Mouse (Mus musculus) bone marrow, adult 2 months (tissue): ENCODE data around the gene March9. TPM values are rescaled to one million over a fixed set of nuclear protein-coding genes. Genes with fewer than 3 reads are reported as not detected.
"Not testable (repeated sequence)": the region's sequence is repeated elsewhere in the genome, so short reads cannot be mapped to it uniquely, and the experiment has no call there.

Experiments used
- H3K27ac ChIP-seq: fragments of 200-500 bp; 2 replicates; pipeline ENCODE4 v1.5.1; 2012; ENCODE audit warnings: low read depth, mild to moderate bottlenecking, control low read depth, inconsistent platforms, low read length; ENCODE audit not compliant: control insufficient read depth, poor library complexity, insufficient read depth
- H3K4me1 ChIP-seq: fragments of 200-500 bp; 2 replicates; pipeline ENCODE4 v1.6.1; 2011; ENCODE audit warnings: low read length; ENCODE audit not compliant: control insufficient read depth, insufficient read depth
- H3K4me3 ChIP-seq: fragments of 200-500 bp; replicated peaks from 2 replicates; pipeline ENCODE3; 2011; ENCODE audit warnings: mild to moderate bottlenecking, low read depth, low read length, control low read depth; ENCODE audit not compliant: control insufficient read depth
- CTCF ChIP-seq: fragments of 200-500 bp; IDR thresholded peaks from 2 replicates; pipeline ENCODE4 v1.5.1; 2011; ENCODE audit warnings: low read length, control low read depth; ENCODE audit not compliant: control insufficient read depth, insufficient read depth
- POLR2A ChIP-seq: fragments of 200-500 bp; IDR thresholded peaks from 2 replicates; pipeline ENCODE4 v1.6.1; 2011; ENCODE audit warnings: low read depth, mild to moderate bottlenecking, control low read depth, low read length, borderline replicate concordance; ENCODE audit not compliant: control insufficient read depth
- WGBS: fragments of 180-500 bp; shearing (Covaris S2); methylation state at CpG from one replicate; pipeline ENCODE4 v1.1.7; 2018; 5-methylcytosine and 5-hydroxymethylcytosine counted together
- polyA plus RNA-seq: library from polyadenylated mRNA; stranded (reverse); fragments of >200 nt; gene quantifications from 2 replicates; pipeline ENCODE4 v1.2.4, GENCODE M21; 2011; ENCODE audit warnings: low replicate concordance; ENCODE audit not compliant: missing spikeins, insufficient read depth, insufficient read length

The March9 gene
- polyA plus RNA-seq, 1 experiment: 1.6 TPM

DNA sequence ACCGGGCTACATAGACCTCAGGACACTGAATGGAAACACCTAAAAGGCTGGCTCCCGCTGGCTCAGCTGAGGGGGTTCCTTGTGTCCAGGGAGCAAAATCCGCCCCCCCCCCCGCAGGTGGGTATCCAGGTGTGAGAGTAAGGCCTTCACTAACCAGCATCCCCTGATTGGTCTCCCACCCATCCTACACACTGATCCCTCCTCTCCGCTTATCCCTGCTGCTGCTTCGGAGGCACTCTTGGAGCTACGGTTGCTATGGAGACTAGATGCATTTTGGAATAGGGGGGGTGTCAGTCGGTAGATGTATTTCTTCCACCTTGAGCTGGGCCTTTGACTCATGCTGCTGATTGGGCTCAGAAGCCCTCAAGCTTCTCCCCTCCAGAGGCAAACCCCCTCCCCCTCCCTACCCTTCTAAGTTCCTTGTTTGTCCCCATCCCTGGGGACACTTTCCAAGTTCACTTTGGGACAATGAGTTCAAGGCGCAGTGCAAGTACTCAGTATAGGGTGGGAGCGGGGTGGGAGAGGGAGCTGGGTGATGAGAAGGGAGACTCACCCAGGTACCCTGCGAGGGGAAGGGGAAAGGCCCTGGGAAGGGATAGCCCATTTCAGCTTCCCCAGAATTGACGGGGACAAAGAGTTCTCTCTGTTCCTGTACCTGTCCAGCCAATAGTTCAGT, 18.2 kb upstream of the March9 start:
- Histone ChIP-seq H3K4me1 (no peaks in the 10 kb centered on the region; the same call in 1 of the 2 replicates), H3K27ac (no peak overlapping the region), H3K4me3 (no peak overlapping the region)
- no peak for TF ChIP-seq POLR2A
- 73% methylated on average over 12 of the region's 12 CpGs for WGBS

DNA sequence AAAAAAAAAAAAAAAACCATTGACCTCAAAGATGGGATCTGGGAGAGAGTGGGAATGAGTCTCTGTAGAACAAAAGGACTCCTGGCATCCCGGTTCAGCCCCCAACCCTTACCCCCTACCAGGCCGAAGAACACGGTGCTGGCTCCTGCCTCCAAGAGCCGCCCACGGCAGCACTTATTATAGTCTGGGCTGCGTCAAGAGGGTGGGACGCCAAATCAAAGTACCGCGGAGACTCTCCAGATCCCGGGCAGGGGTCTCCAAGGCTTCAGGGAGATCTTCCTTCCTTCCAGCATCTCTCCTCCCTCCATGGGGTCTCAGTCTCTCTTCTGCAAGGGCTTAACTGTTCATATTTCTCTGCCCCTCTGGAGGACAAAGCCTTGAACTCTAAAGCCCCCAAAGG, 17.5 kb upstream of the March9 start:
- no peaks in the 10 kb centered on the region; the same call in 1 of the 2 replicates for H3K4me1 ChIP-seq
- 80% methylated on average over 10 of the region's 10 CpGs for WGBS

DNA sequence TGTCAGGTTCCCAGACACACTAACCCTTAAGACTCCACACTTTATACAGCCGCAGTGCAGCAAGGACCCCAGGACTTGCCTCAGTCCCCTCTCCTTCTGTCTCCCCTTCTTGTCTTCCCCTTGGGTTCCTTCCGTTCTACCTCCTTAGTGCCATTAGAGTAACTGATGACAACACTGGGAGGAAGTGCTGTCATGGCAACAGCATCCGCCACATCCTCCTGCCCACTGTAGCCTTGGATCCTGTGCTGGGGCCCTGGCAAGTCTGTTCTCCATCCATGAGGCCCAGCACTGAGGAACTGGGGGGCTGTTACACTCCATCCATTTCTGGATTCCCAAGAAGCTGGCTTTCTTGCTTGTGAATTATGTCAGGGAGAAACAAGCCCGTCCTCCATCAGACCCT, 16.1 kb upstream of the March9 start:
- Histone ChIP-seq H3K4me1 (peaks cover 3% of the 10 kb centered on the region; the same call in 1 of the 2 replicates), H3K27ac (peak overlapping the region; percentile 6; the same call in 1 of the 2 replicates), H3K4me3 (peak overlapping the region; percentile 87)
- WGBS: 7% methylated on average over 4 of the region's 4 CpGs
- TF ChIP-seq POLR2A: no peak
- no peak for TF ChIP-seq CTCF

More for the DNA sequence above, 17.5 kb upstream of the March9 start:
- Histone ChIP-seq H3K4me3 (no peak overlapping the region), H3K27ac (no peak overlapping the region)
- TF ChIP-seq CTCF (no peak), POLR2A (no peak)

- peak overlapping the region; percentile 35 for H3K27ac ChIP-seq
- peak overlapping the region; percentile 87 for H3K4me3 ChIP-seq
- no peak for TF ChIP-seq CTCF
- TF ChIP-seq POLR2A: no peak
- H3K4me1 ChIP-seq: peaks cover 5% of the 10 kb centered on the region; the same call in 1 of the 2 replicates
- 3% methylated on average over 8 of the region's 8 CpGs for WGBS
Measured at GRCm38 (mm10) chr10:127075651-127076050, 15.7 kb upstream of the March9 start.

DNA sequence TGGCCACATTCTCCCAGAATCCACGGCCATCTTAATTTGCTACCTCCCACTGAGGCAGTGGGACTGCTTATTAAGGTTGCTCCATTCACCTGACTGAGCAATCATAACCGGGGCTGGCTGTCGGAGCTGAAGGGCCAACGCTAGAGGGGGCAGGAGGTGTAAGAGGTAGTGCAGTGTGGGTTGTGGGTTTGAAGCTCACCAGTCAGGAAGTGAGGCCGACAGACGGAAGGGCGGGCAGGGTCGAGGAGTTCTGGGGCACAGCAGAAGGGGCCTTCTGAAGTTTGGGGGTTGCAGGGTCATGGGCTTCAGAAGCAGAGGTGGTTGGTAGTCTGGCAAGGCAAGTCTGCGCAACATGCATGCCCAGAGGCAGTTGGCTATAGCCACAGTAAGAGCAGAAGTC, 15.1 kb upstream of the March9 start, which contains the start of gene Agap2:
TSS of gene Agap2 (plus strand) at position 205 of the 400 bp plus-strand sequence.
- 3% methylated on average over 9 of the region's 9 CpGs for WGBS
- peak; percentile 76 for TF ChIP-seq CTCF
- peak; percentile 75; the same call in 1 of the 2 replicates for TF ChIP-seq POLR2A
- H3K4me3 ChIP-seq: peak within 1 kb of the TSS; percentile 87
- H3K4me1 ChIP-seq: peaks cover 5% of the 10 kb centered on the region; the same call in 1 of the 2 replicates
- peak within 1 kb of the TSS; percentile 35 for H3K27ac ChIP-seq

DNA sequence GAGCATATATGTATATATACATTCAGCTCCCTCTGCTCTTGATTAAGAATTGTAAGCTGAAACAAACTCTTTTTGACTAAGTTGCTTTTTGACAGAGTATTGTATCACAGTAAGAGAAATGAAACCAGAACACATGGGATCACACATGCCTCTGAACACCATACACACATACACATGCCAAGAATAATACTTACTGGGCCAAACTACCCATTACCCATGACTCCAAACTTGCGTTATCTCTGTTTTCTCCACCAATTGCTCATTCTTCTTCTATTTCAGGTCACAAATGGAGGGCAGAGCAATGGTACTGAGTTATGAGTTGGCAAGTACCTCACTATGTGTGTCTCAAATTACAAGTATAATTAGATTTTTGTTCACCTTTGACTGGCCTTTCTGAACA, 14.0 kb upstream of the March9 start:
- 88% methylated on average over 1 of the region's 1 CpGs for WGBS
- TF ChIP-seq CTCF (no peak), POLR2A (no peak)
- Histone ChIP-seq H3K4me1 (peaks cover 5% of the 10 kb centered on the region; the same call in 1 of the 2 replicates), H3K27ac (no peak overlapping the region), H3K4me3 (no peak overlapping the region)

DNA sequence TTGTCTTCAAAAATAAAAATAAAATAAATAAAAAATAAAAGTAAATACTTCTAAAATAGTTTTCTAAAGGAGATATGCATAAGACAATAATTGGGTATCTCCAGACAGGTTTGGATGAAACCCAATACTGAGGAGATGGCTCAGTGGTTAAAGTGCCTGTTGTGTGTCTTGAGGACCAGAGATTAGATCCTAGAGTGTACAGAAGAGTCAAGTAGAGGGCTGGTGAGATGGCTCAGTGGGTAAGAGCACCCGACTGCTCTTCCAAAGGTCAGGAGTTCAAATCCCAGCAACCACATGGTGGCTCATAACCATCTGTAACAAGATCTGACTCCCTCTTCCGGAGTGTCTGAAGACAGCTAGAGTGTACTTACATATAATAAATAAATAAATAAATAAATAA, 13.0 kb upstream of the March9 start:
- 59% methylated on average over 2 of the region's 2 CpGs for WGBS
- H3K4me1 ChIP-seq, H3K4me3 ChIP-seq, H3K27ac ChIP-seq: not testable (repeated sequence)

DNA sequence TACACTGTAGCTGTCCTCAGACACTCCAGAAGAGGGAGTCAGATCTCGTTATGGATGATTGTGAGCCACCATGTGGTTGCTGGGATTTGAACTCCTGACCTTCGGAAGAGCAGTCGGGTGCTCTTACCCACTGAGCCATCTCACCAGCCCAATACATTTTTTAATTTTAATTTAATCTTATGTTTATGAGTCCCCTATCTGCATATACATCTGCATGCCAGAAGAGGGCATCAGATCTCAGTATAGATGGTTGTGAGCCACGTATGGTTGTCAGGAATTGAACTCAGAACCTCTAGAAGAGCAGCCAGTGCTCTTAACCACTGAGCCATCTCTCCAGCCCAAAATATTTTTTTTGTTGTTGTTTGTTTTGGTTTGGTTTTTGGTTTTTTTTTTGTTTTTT, 12.3 kb upstream of the March9 start:
- H3K4me1 ChIP-seq, H3K4me3 ChIP-seq, H3K27ac ChIP-seq: not testable (repeated sequence)
- WGBS: 65% methylated on average over 4 of the region's 4 CpGs

GRCm38 (mm10) chr10:127071203-127071602, 11.2 kb upstream of the March9 start:
- H3K4me1 ChIP-seq: peaks cover 5% of the 10 kb centered on the region; the same call in 1 of the 2 replicates
- no peak overlapping the region for H3K27ac ChIP-seq
- WGBS: 49% methylated on average over 9 of the region's 9 CpGs
- TF ChIP-seq POLR2A: no peak
- TF ChIP-seq CTCF: no peak
- H3K4me3 ChIP-seq: no peak overlapping the region
